Mouse (Mus musculus): ENCODE results near the gene Tpst1.

GRCm38 (mm10) chr5:130170666-130171422 lies 97.7 kb downstream of the Tpst1 start:
- no peak for TF ChIP-seq POLR2A (IDR thresholded peaks at IDR 0.05; ENCODE audit: insufficient read length, low read depth)
- no peak for TF ChIP-seq POLR2AphosphoS2 (IDR thresholded peaks at IDR 0.05; ENCODE audit: insufficient read length, low read depth)
- no peak for TF ChIP-seq TCF3 (IDR thresholded peaks at IDR 0.05; ENCODE audit: insufficient read length, low read depth)
- TF ChIP-seq E2F4 (IDR thresholded peaks at IDR 0.05; ENCODE audit: insufficient read depth): no peak
- TF ChIP-seq USF1 (IDR thresholded peaks at IDR 0.05; ENCODE audit: low read depth): no peak
- TF ChIP-seq REST (IDR thresholded peaks at IDR 0.05; ENCODE audit: insufficient read depth, insufficient read length): no peak
- no peak for TF ChIP-seq MAX (IDR thresholded peaks at IDR 0.05; ENCODE audit: low read depth)
- no peak for TF ChIP-seq MYOD1 (IDR thresholded peaks at IDR 0.05; ENCODE audit: control insufficient read depth in 1 of 3, insufficient read length in 2 of 3, low read depth in 2 of 3)
- TF ChIP-seq TCF12 (IDR thresholded peaks at IDR 0.05; ENCODE audit: insufficient read depth, poor library complexity, severe bottlenecking): no peak
- no peak for TF ChIP-seq CEBPB (IDR thresholded peaks at IDR 0.05; ENCODE audit: insufficient read depth, poor library complexity, severe bottlenecking)
- no peak for TF ChIP-seq SRF (IDR thresholded peaks at IDR 0.05; ENCODE audit: control insufficient read depth, insufficient read length, low read depth)
- no peak for TF ChIP-seq MYOG (IDR thresholded peaks at IDR 0.05; ENCODE audit: control insufficient read depth in 1 of 3, insufficient read depth in 1 of 3, insufficient read length in 2 of 3, low read depth in 2 of 3)
